Mouse (Mus musculus): ENCODE measurements at regions not wholly inside any gene's neighbourhood (a gene's known extent, or its start where the extent isn't known, plus 50 kb on each side); places are given as distances from the start of the nearest gene placed in this dataset.

GRCm38 (mm10) chr3:137267752-137268151 lies 73.1 kb upstream of the Emcn start:
- TF ChIP-seq CTCF (IDR thresholded peaks at IDR 0.05; ENCODE audit: low read depth, low read length), result no peak
- TF ChIP-seq GATA1 (IDR thresholded peaks at IDR 0.05; ENCODE audit: borderline replicate concordance, low read length), result no peak
- no peak for TF ChIP-seq POLR2AphosphoS5 (IDR thresholded peaks at IDR 0.05; ENCODE audit: insufficient replicate concordance, low read depth, low read length)
- no peak for TF ChIP-seq TAL1 (conservative IDR thresholded peaks at IDR 0.05; ENCODE audit: low read depth, low read length)

Measured in G1E (cell line).